Mouse (Mus musculus) yolk sac, embryonic 10.5 days (tissue): ENCODE measurements around the gene Cldn34c2.
"Not testable (repeated sequence)": the region's sequence is repeated elsewhere in the genome, so short reads cannot be mapped to it uniquely, and the experiment has no call there.

Source experiments
- DNase-seq: peaks from one replicate; pipeline ENCODE4 v3.0.0-alpha.2; 2017; ENCODE audit warnings: low spot score

Gene Cldn34c2

DNA sequence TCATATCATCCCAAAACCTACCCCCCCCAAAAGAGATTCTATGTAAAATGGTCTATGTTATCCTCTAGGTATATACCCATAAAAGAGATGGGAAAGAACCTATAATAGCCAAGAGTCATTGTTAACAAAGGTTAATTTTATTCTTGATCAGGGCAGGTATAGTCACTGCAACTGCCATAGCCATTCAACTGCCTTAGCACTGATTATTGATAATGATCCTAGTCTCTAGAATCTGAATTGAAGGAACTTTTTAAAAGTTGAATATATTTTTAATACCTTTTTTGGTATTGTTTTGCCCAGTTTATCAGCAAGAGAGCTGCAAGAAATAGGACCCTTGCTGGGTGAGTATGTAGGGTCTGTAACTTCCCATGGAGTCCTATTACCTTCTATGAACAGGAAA, at the start of gene Cldn34c2:
Gene Cldn34c2, plus strand, starts transcription at position 301 of the 400 bp plus-strand sequence.
- DNase-seq, result not testable (repeated sequence)

- DNase-seq, result not testable (repeated sequence)
Observed at GRCm38 (mm10) chrX:123551378-123551777, 30.1 kb upstream of the Cldn34c2 start.

- not testable (repeated sequence) for DNase-seq
Observed at GRCm38 (mm10) chrX:123612158-123612828, 30.8 kb downstream of the Cldn34c2 start.
